9 mouse cellular contexts compared by ENCODE assay signal in the genomic region with DNA sequence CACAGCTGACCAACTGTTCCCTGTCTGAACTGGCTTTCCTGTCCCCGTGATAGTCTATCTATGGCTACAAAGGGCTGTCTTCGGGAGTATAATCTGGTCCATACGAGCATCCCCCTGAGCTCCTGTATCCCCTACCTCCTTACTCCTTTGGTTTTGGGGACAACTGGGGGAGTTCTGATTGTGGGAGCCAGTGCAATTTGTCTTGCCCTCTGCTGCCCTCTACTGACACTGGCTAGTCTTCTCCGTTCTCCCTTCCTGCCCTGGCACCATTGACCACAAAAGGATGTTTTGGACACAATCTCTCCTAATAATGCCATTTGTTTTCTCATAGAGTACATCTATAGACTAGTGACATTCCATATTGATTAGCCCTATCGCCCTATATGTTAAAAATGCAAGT.
A peak's percentile ranks its signal among the peaks of the same experiment; 100 is the strongest.
DNase-seq lines count a peak whose midpoint lies in the region; ATAC-seq and TF ChIP-seq lines count a peak whose summit lies in the region.
"Had no signal": no experiment of that assay in that cellular context is flagged by ENCODE, and none has a peak within 500 bp of the region (broad histone marks: within the 10 kb centered on the region; RNA-seq: fewer than 3 reads in every experiment).

No protein-coding gene starts in this region.

- H3K36me3 ChIP-seq in thymus, adult 2 months (ENCODE audit: control insufficient read depth, insufficient read depth, low read length), result no peaks in the 10 kb centered on the region
- H3K36me3 ChIP-seq in forebrain, embryonic 11.5 days (ENCODE audit: control insufficient read depth, insufficient read depth, low read length), result no peaks in the 10 kb centered on the region
- H3K36me3 ChIP-seq in liver, embryonic 14.5 days (replicated peaks; ENCODE audit: control insufficient read depth, insufficient read depth, low read depth), result no peaks in the 10 kb centered on the region
- H3K36me3 ChIP-seq: neural tube, embryonic 13.5 days had no signal

- TF ChIP-seq POLR2A in thymus, adult 2 months (IDR thresholded peaks at IDR 0.05; ENCODE audit: control insufficient read depth, extremely low read depth, insufficient read depth, low read length, poor library complexity), result no peak

- H3K4me3 ChIP-seq in thymus, adult 2 months (ENCODE audit: control insufficient read depth, insufficient read depth, low read length), result no peak overlapping the region
- no peak overlapping the region for H3K4me3 ChIP-seq in forebrain, embryonic 11.5 days (ENCODE audit: low read depth, low read length)
- H3K4me3 ChIP-seq in liver, embryonic 14.5 days (ENCODE audit: insufficient read depth in 1 of 2, low read depth in 2 of 2, low read length in 2 of 2), result no peak overlapping the region
- H3K4me3 ChIP-seq: neural tube, embryonic 13.5 days had no signal

- no peak overlapping the region for H3K27ac ChIP-seq in thymus, adult 2 months (ENCODE audit: control insufficient read depth, insufficient read depth, low read length)
- no peak overlapping the region for H3K27ac ChIP-seq in forebrain, embryonic 11.5 days (ENCODE audit: low read depth, low read length)
- no peak overlapping the region for H3K27ac ChIP-seq in liver, embryonic 14.5 days
- H3K27ac ChIP-seq: neural tube, embryonic 13.5 days had no signal

- DNase-seq in heart, adult 18-20 months, result peak; percentile 1 to 26
- DNase-seq in heart, adult 11 months, result no peak
- peak; percentile 12 for DNase-seq in thymus, postnatal 4 days
- no peak for DNase-seq in thymus, adult 2 months
- DNase-seq in forebrain, embryonic 11.5 days (ENCODE audit: low spot score), result peak; percentile 69
- no peak for DNase-seq in liver, embryonic 14.5 days (ENCODE audit: low read depth in 3 of 3, low spot score in 3 of 3)
- DNase-seq in right cerebral cortex, postnatal 4 days, result peak; percentile 30
- DNase-seq in thymus, postnatal 14 days, result no peak

- TF ChIP-seq EP300 in liver, embryonic 14.5 days (IDR thresholded peaks at IDR 0.05; ENCODE audit: low read depth), result no peak

- no peaks in the 10 kb centered on the region for H3K4me1 ChIP-seq in thymus, adult 2 months (replicated peaks; ENCODE audit: control insufficient read depth, insufficient read depth, low read length)
- no peaks in the 10 kb centered on the region for H3K4me1 ChIP-seq in forebrain, embryonic 11.5 days (replicated peaks; ENCODE audit: control insufficient read depth, insufficient read depth, low read length)
- H3K4me1 ChIP-seq in liver, embryonic 14.5 days (replicated peaks; ENCODE audit: control insufficient read depth in 2 of 2, insufficient read depth in 2 of 2, low read length in 1 of 2), result no peaks in the 10 kb centered on the region
- H3K4me1 ChIP-seq: neural tube, embryonic 13.5 days had no signal

- no peaks in the 10 kb centered on the region for H3K27me3 ChIP-seq in thymus, adult 2 months (ENCODE audit: control insufficient read depth, insufficient read depth, low read length)
- no peaks in the 10 kb centered on the region for H3K27me3 ChIP-seq in forebrain, embryonic 11.5 days (ENCODE audit: control insufficient read depth, insufficient read depth, low read length)
- no peaks in the 10 kb centered on the region for H3K27me3 ChIP-seq in liver, embryonic 14.5 days (ENCODE audit: control insufficient read depth, insufficient read depth, low read length)
- H3K27me3 ChIP-seq: neural tube, embryonic 13.5 days had no signal

- H3K9ac ChIP-seq in forebrain, embryonic 11.5 days (ENCODE audit: low read length), result no peak overlapping the region
- H3K9ac ChIP-seq in liver, embryonic 14.5 days (replicated peaks), result no peak overlapping the region
- H3K9ac ChIP-seq: neural tube, embryonic 13.5 days had no signal

- H3K9me3 ChIP-seq in forebrain, embryonic 11.5 days (ENCODE audit: control insufficient read depth, low read length), result no peaks in the 10 kb centered on the region
- no peaks in the 10 kb centered on the region for H3K9me3 ChIP-seq in liver, embryonic 14.5 days (ENCODE audit: control insufficient read depth, low read length)
- H3K9me3 ChIP-seq: neural tube, embryonic 13.5 days had no signal

- no peak for TF ChIP-seq CTCF in thymus, adult 2 months (IDR thresholded peaks at IDR 0.05; ENCODE audit: borderline replicate concordance, control insufficient read depth, extremely low read depth, insufficient read depth, low read length, poor library complexity)
- TF ChIP-seq CTCF in liver, embryonic 14.5 days (IDR thresholded peaks at IDR 0.05; ENCODE audit: low read depth), result peak; percentile 58

- peak; percentile 58; the same call in 1 of the 2 replicates for ATAC-seq in forebrain, embryonic 11.5 days (replicated peaks; ENCODE audit: low FRiP score)
- no peak for ATAC-seq in liver, embryonic 14.5 days (ENCODE audit: insufficient read depth)

- WGBS in thymus, adult 2 months, result 27% methylated on average over 5 of the region's 5 CpGs
- 23% methylated on average over 5 of the region's 5 CpGs for WGBS in forebrain, embryonic 11.5 days
- WGBS in liver, embryonic 14.5 days (ENCODE audit: insufficient replicate concordance), result 20% methylated on average over 5 of the region's 5 CpGs

- no peak overlapping the region for H3K4me2 ChIP-seq in forebrain, embryonic 11.5 days (ENCODE audit: low read depth, low read length, severe bottlenecking)
- H3K4me2 ChIP-seq in liver, embryonic 14.5 days (ENCODE audit: low read depth), result no peak overlapping the region
- H3K4me2 ChIP-seq: neural tube, embryonic 13.5 days had no signal

Comparison
In these comparisons a context has a peak if more than half of its experiments do, and no peak if none do; other contexts are left out.
1. DNase-seq: peak in heart, adult 18-20 months (2 of 2), thymus, postnatal 4 days (single experiment), forebrain, embryonic 11.5 days (single experiment) and right cerebral cortex, postnatal 4 days (single experiment); none in heart, adult 11 months (single experiment), thymus, adult 2 months (single experiment), liver, embryonic 14.5 days (0 of 3) and thymus, postnatal 14 days (single experiment).